Mouse (Mus musculus) bone marrow macrophage, adult 2 months (primary cell): ENCODE data around the gene Rad51b.

Experiments
- CTCF ChIP-seq: IDR thresholded peaks from 2 replicates; pipeline ENCODE4 v1.5.1; 2012; ENCODE audit warnings: low read depth, mild to moderate bottlenecking, low read length, moderate library complexity
- POLR2A ChIP-seq: IDR thresholded peaks from 2 replicates; pipeline ENCODE4 v1.6.1; 2012; ENCODE audit warnings: mild to moderate bottlenecking, low read depth, low read length, borderline replicate concordance

- TF ChIP-seq POLR2A (no peak), CTCF (no peak)
These were observed 386.7 kb downstream of the Rad51b start for GRCm38 (mm10) chr12:79683759-79684158.
